Mouse (Mus musculus) kidney, adult 8-10 months (tissue): Measurements from ENCODE around the gene Bckdha.

Experiments
- DNase-seq, 2 experiments: peaks; one replicate each; pipeline ENCODE4 v3.0.0; 2022

Gene Bckdha

GRCm38 (mm10) chr7:25644631-25645030 lies 14.2 kb downstream of the Bckdha start:
- DNase-seq: no peak

DNA sequence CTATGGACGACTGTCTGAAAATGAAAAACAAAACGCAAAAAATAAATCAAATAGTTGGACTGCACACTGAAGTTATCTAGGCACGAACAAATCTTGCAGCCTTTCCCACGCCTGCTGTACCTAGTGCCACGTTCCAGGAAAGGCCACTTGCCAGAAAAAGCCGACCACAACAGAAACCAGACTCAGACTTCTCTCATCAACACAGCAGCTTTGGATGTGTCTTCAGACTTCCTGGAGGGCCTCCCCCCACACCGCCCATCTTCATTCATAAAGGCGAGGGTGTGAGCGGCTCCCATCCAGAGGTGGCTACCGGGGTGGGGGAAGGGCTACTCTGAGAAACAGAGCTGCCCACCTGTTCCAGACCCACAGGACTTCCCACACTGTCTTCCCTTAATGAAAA lies 14.6 kb downstream of the Bckdha start:
- DNase-seq: no peak

DNA sequence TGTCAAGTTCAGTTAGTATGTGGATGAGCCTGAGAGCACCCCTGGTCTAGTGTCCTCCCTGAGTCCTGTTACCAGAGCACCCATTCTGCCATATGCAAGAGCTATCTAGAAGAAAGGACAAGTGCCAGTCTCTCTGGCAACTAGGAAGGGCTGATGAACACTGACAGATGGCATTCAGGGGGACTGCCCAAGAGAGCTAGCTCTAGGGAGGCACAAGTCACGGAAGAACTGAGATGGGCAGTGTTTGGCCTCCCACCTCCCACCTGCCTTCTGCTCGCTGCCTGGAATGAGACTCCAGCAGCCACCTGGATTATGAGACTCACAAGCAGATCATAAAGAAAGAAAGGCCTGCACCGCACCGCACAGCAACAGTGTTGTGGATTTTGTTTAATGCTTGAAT lies 19.0 kb downstream of the Bckdha start:
- DNase-seq: no peak

- DNase-seq: no peak
These were observed 21.7 kb downstream of the Bckdha start for GRCm38 (mm10) chr7:25637099-25637498.

DNA sequence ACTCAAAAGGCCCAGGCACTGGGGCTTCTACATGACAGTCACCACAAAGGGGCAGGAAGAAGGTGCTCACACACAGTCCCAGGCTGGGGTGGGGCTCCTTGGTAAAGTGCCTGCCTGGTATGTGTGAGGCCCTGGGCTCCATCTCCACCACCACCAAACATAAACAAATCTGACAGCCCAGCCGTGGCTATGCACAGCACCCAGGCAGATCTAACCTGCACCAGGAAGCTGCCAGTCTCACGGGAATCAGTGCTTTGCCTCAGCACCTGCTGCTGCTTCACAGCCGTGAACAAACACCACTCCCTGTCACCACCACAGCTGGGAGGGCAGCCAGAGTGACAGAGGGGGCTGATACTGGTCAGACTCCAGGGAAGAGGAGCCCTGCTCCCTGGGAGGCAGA lies 22.4 kb downstream of the Bckdha start:
- DNase-seq: no peak

GRCm38 (mm10) chr7:25632679-25633078 lies 26.1 kb downstream of the Bckdha start:
- DNase-seq: no peak

GRCm38 (mm10) chr7:25628323-25628620 lies 30.5 kb downstream of the Bckdha start:
- DNase-seq: no peak

DNA sequence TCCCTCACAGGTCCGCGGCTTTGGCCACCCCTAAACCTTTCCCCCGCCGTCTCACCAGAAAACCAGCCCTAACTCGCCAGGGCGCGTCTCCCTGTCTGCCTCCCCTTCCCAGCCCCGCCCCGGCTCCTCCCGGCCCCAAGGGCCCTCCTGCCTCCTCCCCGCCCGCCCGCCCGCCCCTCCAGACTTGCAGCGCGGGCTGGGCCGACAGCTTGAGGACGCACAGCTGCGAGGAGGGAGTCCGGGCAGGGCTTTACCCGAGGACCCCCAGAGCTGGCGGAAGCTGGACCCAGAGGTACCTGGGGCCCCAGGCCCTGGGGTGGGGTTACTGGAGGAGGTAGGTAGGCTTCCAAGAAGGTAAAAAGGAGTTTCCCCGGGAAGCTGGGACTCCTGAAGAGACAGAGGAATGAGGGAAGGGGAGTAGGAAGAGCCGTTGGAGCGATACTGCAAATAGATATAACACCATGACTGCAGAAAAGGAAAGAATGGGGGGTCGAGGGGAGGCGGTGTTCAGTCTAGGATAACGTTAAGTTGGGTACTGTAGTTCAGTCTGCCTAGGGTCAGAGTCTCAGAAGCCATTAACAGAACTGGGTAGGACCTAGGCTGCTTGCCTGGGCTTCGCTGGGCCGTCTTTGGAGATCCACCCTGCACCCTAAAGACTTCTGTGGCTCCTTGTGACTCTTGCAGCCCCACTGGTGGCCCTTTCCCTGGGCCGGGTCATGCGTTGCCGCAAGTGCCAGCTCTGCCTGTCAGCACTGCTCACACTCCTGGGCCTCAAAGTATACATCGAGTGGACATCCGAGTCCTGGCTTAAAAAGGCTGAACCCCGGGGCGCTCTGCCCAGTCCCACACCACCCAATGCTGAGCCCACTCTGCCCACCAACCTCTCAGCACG lies 31.1 kb downstream of the Bckdha start:
- DNase-seq: peak; percentile 58 to 61

DNA sequence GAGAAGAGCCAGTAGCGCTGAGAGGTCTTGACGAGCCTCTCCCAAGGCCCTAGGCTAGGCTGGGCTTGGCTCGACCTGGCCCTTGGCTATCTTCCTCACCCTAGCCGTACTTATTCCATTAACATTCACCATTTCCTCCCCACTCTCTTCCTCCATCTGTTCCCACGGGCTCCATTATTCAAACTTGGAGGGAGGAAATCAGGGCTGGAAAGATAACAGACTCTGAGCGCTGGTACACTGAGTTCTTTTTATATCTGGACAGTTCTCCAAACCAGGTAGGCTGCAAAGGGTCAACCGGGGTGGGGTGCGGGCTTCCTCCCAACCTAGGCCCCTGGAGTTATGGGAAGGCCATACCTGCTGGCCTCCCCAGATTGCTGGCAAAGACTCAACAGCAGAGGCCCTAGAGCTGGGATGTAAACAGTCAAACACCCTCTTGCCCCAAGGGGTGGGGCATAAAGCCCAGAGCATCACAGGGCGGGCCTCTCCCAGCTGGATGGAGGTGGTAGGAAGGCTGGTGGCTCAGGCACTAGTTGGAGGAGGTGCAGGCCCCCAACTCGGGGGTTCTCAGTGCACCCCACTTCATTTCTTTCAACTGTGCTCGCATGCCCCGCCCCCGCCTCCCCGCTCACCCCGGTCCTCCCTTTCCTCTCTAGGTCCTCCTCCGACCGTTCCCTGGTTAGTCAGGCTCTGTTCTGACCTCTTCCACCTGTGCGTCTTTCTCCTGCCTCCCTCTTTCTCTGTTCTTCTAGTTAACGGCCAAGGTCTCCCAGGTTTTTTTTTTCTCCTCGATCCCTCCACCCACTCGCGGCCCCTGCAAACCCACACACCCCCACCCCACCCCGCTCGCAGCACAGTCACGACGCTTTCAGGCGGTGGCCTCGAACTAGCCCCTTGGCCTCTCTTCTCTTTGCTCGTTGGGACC lies 32.0 kb downstream of the Bckdha start, which contains the start of gene B3gnt8:
TSS of gene B3gnt8 (plus strand) at position 146 of the 922 bp plus-strand sequence.
- peak in 1 of 2 experiments; percentile 26 for DNase-seq

GRCm38 (mm10) chr7:25625594-25626250 lies 33.1 kb downstream of the Bckdha start:
- peak in 1 of 2 experiments; percentile 54 for DNase-seq

DNA sequence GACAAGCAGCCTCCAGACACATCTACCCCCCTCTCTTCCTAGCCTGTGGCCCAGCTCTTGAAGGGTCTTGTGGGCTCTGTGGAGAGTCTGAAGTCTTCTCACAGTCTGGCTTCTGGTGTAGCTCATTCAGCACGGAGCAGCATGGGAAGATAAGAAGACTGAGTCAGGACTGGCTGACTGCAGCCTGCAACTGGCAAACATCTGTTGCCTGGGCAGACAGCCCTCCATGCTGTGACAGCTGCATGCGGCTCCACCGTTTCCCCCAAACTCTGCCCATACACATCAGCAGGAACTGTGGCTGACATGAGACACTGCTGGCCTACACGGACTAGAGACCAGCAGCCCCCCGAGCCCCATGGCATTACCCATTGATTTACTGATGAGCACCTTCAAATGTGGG lies 33.9 kb downstream of the Bckdha start:
- DNase-seq: no peak

DNA sequence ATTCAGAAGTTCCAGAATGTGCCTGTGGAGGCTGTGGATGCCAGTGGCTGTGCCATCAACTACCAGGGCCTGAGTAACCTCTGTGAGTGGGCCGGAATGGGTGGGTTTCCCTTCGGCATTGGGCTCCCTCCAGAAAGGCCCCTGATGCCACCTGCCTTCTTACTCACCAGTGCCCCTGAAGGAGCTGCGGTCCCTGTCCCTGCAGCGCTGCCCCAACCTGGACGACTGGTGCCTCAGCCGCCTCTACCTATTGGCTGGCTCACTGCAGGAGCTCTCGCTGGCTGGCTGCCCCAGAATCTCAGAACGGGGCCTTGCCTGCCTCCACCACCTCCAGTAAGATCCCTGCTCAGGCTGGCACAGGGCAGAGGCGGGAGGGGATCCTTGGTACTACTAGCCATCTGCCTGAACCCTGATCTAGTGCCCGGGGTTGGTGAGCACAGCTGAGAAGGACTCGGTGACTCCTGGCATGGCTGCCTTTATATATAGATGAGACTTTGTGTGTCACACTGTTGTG lies 34.9 kb downstream of the Bckdha start:
- no peak for DNase-seq

DNA sequence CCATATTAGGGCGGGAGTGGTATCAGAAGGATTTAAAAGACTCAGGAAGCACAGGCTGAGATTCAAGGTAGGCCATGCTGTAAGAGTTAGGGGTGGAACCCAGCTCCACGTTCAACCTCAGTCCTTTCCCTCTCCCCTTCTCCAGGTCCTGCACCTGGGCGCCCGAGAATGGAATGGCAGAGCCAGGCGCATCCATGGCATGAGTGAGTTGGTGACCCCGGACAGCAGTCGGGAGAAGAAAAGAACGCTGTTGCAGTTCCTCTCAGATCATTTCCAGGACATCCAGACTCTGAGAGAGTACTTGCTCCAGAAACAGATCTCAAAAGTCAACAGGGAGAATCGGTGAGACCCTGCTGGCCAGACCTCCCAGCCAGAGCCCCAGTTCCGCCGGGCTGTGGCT lies 38.0 kb downstream of the Bckdha start:
- no peak for DNase-seq

DNA sequence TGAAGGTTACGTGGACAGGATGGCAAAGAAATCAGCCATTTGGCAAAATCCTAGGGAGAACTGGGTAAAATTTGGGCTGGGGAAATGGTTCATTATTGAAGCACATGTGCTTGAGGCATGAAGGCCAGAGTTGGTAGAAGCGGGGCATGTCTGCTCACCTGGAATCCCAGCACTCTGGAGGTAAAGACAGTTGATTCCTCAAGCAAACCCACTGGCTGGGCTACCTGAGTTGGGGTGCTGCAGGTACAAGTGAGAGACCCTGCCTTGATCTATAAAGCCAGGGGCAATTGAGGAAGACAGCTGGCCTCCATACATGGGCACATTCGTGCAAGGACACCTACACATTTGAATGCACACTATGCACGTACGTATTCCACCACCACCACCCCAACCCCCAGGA lies 38.7 kb downstream of the Bckdha start:
- no peak for DNase-seq

- DNase-seq: no peak
These were observed 39.1 kb downstream of the Bckdha start for GRCm38 (mm10) chr7:25619722-25619991.

- DNase-seq: peak; percentile 95 to 97
These were observed 39.7 kb downstream of the Bckdha start, which contains the start of gene Dmac2 for GRCm38 (mm10) chr7:25618865-25619721. TSS of gene Dmac2 (plus strand) at chr7:25619414.

DNA sequence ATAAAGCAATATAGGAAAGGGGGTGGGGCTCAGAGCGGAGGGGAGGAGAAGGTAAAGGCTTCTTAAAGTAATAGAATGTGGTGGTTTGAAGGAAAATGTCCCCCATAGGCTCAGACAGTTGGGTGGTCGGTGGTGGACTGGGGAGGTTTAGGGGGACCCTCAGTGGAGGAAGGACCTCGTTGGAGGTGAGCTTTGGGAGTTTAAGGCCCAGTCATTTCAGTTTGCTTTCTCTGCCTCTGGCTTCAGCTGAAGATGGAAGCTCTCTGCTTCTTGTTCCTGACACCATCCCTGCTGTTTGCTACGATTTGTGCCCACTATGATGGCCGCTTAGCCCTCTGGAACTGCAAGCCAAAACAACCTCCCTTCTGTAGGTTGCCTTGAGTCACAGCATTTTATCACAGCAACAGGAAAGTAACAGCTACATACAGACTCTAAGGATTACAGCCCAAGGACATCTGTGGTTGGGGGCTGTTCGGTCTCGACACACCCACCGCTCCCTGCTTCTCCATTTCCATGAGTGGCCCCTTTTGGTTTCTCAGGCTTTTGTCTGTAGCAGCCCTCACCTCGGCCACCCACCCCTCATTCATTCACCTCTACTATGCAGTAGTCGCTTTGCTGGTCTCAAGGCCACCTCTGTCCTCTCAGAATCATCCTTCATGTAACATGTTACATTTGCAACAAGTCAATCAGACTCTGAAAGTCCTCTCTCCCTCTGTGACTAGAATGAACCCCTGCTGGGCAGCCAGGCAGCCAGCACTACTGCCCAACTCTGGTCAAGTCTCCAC lies 41.2 kb downstream of the Bckdha start:
- no peak for DNase-seq

DNA sequence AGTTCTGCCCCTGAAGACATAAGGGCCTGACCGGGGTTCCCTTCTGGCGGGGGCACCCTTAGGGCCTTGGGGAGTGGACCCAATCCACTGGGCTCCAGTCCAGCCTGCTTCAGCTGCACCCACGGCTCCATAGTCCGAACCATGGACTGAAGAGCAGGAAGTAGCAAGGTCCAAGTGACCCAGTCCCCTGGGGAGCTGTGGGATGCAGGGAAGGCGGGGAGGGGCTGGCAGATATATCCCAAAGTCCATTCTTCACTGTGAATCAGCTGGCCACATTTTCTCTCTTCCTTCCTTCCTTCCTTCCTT lies 43.1 kb downstream of the Bckdha start, which contains the start of gene Erich4:
TSS of gene Erich4 (minus strand) at position 187 of the 306 bp plus-strand sequence.
- DNase-seq: peak; percentile 90 to 91

DNA sequence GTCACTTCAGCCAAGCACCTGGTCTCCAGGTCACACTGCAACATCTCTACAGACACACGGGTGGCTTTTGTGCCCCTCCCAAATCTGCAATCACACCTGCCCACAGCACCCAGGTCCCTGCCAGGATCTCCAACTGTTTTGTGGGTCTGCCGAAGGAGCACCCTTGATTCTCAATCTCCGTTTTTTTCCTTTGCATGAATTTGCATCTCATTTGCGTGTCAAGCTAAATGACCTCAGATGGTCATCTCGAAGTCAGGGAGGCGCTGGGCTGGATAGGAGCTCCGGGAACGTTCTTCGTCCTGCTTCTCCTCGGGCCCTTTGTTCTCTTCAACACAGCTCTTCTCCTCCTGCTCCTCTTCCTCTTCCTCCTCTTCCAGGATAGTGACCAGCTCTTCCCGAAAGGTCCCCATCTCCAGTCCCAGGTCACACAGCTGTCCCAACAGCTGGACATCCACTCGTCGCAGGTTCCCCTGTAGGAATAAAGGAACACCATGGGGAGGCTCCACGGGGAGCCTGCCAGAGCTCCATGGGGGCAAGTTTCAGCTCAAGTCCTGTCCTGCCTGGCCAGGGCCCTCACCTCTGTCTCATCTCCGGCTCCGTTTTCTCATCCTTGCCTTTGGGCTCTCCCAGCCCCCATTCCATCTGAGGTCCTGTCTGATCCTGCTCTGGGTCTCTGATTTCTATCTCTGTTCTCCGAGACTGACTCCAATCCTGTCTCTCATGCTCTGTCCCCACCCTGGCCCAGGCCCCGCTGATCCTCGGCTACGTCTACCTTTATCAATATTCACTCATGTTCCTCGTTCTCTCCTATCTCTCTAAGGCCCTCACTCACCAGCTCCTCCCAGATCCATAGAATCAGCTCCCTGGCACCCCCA lies 43.7 kb downstream of the Bckdha start:
- peak in 1 of 2 experiments; percentile 63 for DNase-seq

DNA sequence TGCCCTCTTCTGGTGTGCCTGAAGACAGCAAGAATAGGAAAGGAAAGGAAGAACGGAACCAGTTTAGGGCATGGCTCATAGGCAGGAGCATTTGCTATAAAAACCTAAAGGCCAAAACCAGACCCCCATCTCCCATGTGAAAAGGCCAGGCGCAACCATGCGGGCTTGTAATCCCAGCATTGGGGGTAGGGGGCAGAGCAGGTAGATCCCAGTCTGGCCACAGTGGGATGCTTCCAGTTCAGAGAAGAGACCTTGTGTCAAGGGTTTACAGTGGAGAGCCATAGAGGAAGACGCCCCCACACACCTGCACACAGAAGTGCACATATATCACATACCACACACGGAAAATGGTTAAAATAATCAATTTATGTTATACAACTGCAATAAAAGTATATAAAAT lies 44.7 kb downstream of the Bckdha start:
- no peak for DNase-seq
